Mouse (Mus musculus) CH12.LX (cell line): ENCODE results near the gene Thsd7b.

Source experiments
- CHD1 ChIP-seq: IDR thresholded peaks from 2 replicates; pipeline ENCODE4 v1.6.1; 2012; ENCODE audit warnings: low read depth, low read length, improper control_type of control experiment, inconsistent platforms
- CTCF ChIP-seq, 2 experiments: IDR thresholded peaks in 1 of 2; conservative IDR thresholded peaks in 1 of 2; 2 replicates each; pipeline ENCODE4 v1.5.1; 2011 to 2012; ENCODE audit warnings: low read depth in 2 of 2, low read length in 2 of 2, improper control_type of control experiment in 1 of 2, inconsistent platforms in 1 of 2, mild to moderate bottlenecking in 1 of 2, moderate library complexity in 1 of 2
- MEF2A ChIP-seq: IDR thresholded peaks from 2 replicates; pipeline ENCODE4 v1.6.1; 2014; ENCODE audit warnings: low read depth, mild to moderate bottlenecking, inconsistent platforms, low read length, improper control_type of control experiment, borderline replicate concordance
- MXI1 ChIP-seq: IDR thresholded peaks from 2 replicates; pipeline ENCODE4 v1.6.1; 2011; ENCODE audit warnings: mild to moderate bottlenecking, low read depth, low read length, improper control_type of control experiment
- POLR2A ChIP-seq: IDR thresholded peaks from 2 replicates; pipeline ENCODE4 v1.6.1; 2011; ENCODE audit warnings: low read depth, mild to moderate bottlenecking, improper control_type of control experiment, low read length
- POLR2AphosphoS2 ChIP-seq: IDR thresholded peaks from 2 replicates; pipeline ENCODE4 v1.6.1; 2011; ENCODE audit warnings: low read depth, low read length, improper control_type of control experiment
- ZKSCAN1 ChIP-seq: IDR thresholded peaks from 2 replicates; pipeline ENCODE4 v1.6.1; 2012; ENCODE audit warnings: low read depth, inconsistent platforms, low read length, improper control_type of control experiment, borderline replicate concordance
- ZMIZ1 ChIP-seq: IDR thresholded peaks from 2 replicates; pipeline ENCODE4 v1.6.1; 2012; ENCODE audit warnings: low read depth, mild to moderate bottlenecking, inconsistent platforms, low read length, improper control_type of control experiment

GRCm38 (mm10) chr1:129532206-129532605, 259.1 kb downstream of the Thsd7b start:
- TF ChIP-seq POLR2A, result no peak
- no peak for TF ChIP-seq ZMIZ1
- TF ChIP-seq POLR2AphosphoS2, result no peak
- TF ChIP-seq ZKSCAN1, result no peak
- TF ChIP-seq CTCF (conservative IDR thresholded peaks at IDR 0.05 in 1 of 2, IDR thresholded peaks at IDR 0.05 in 1 of 2; ENCODE audit: low read depth in 2 of 2, low read length in 2 of 2), result no peak
- no peak for TF ChIP-seq CHD1
- TF ChIP-seq MXI1, result no peak
- no peak for TF ChIP-seq MEF2A
